Mouse (Mus musculus): Measurements from ENCODE around the gene Gfod1. TPM values are rescaled to one million over a fixed set of nuclear protein-coding genes. Genes with fewer than 3 reads are reported as not detected.

The Gfod1 gene
- polyA plus RNA-seq, 2 experiments: 1.6 to 2.8 TPM

DNA sequence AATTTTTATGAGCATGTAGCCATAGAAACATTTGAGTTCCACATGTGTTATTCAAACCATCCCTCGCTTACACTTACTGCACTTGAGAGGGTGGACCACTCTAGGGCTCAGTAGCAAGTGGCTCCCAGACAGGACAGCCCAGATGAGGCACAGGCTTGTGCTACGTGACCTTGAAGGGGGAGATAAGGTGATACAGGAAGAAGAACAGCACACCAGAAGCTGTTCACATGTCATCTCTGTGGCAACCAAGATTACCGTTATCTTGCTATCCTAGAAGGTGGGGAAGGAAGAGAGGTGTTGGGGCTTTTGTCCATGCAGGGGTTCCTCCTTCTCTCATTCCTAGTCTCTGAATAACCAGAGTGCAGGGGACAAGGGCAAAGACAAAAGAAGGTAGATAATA, 74.2 kb downstream of the Gfod1 start:
- Histone ChIP-seq H3K27me3 (ENCODE audit: control insufficient read depth, insufficient read depth, low read length) (no peaks in the 10 kb centered on the region), H3K4me3 (replicated peaks; ENCODE audit: low read length) (no peak overlapping the region), H3K9me3 (ENCODE audit: control insufficient read depth, low read length) (no peaks in the 10 kb centered on the region), H3K9ac (ENCODE audit: low read depth, low read length, severe bottlenecking) (no peak overlapping the region), H3K4me2 (replicated peaks; ENCODE audit: low read depth, low read length, severe bottlenecking) (no peak overlapping the region), H3K27ac (replicated peaks; ENCODE audit: low read depth, low read length) (0 out of 2 replicates have a peak overlapping the region, but pooled peaks have one; percentile 0), H3K4me1 (ENCODE audit: control insufficient read depth, insufficient read depth, low read length) (peaks cover 40% of the 10 kb centered on the region), H3K36me3 (ENCODE audit: control insufficient read depth, insufficient read depth, low read length) (no peaks in the 10 kb centered on the region)
- ATAC-seq (ENCODE audit: low FRiP score, low read depth) (no peak), DNase-seq (ENCODE audit: low spot score) (no peak)
- no peak for TF ChIP-seq POLR2A (IDR thresholded peaks at IDR 0.05; ENCODE audit: borderline replicate concordance, extremely low read depth, insufficient read depth, insufficient read length)
- WGBS: 75% methylated on average over 3 of the region's 3 CpGs

DNA sequence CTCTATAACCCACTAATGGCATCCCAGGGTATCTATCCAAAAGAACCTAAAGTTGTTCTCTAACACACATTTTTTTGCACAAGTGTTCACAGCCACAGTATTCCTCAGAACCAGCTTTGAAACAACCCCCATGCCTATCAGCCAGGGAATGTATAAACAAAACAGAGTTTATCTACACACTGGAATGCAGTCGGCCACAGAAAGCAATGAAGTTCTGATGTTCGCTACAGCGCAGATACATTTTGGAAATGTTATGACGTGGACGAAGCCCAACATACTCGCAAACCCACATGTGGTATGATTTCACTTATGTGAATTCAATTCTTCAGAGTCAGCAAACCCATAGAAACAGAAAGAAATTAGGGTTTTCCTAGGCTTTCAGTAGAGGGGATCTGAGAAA, 75.8 kb downstream of the Gfod1 start:
- H3K36me3 ChIP-seq (ENCODE audit: control insufficient read depth, insufficient read depth, low read length): no peaks in the 10 kb centered on the region
- DNase-seq (ENCODE audit: low spot score) (peak; percentile 33), ATAC-seq (ENCODE audit: low FRiP score, low read depth) (no peak)
- H3K9ac ChIP-seq (ENCODE audit: low read depth, low read length, severe bottlenecking): no peak overlapping the region
- H3K4me2 ChIP-seq (replicated peaks; ENCODE audit: low read depth, low read length, severe bottlenecking): no peak overlapping the region
- no peaks in the 10 kb centered on the region for H3K9me3 ChIP-seq (ENCODE audit: control insufficient read depth, low read length)
- WGBS: 62% methylated on average over 6 of the region's 6 CpGs
- no peak overlapping the region for H3K4me3 ChIP-seq (replicated peaks; ENCODE audit: low read length)
- no peaks in the 10 kb centered on the region for H3K27me3 ChIP-seq (ENCODE audit: control insufficient read depth, insufficient read depth, low read length)
- H3K4me1 ChIP-seq (ENCODE audit: control insufficient read depth, insufficient read depth, low read length): peaks cover 37% of the 10 kb centered on the region
- H3K27ac ChIP-seq (replicated peaks; ENCODE audit: low read depth, low read length): no peak overlapping the region
- TF ChIP-seq POLR2A (IDR thresholded peaks at IDR 0.05; ENCODE audit: borderline replicate concordance, extremely low read depth, insufficient read depth, insufficient read length): no peak

GRCm38 (mm10) chr13:43226041-43226440, 77.9 kb downstream of the Gfod1 start:
- no peak overlapping the region for H3K4me2 ChIP-seq (replicated peaks; ENCODE audit: low read depth, low read length, severe bottlenecking)
- ATAC-seq (ENCODE audit: low FRiP score, low read depth): no peak
- no peak for TF ChIP-seq POLR2A (IDR thresholded peaks at IDR 0.05; ENCODE audit: borderline replicate concordance, extremely low read depth, insufficient read depth, insufficient read length)
- no peaks in the 10 kb centered on the region for H3K9me3 ChIP-seq (ENCODE audit: control insufficient read depth, low read length)
- 75% methylated on average over 10 of the region's 10 CpGs for WGBS
- H3K27ac ChIP-seq (replicated peaks; ENCODE audit: low read depth, low read length): no peak overlapping the region
- H3K4me1 ChIP-seq (ENCODE audit: control insufficient read depth, insufficient read depth, low read length): peaks cover 18% of the 10 kb centered on the region
- no peak overlapping the region for H3K4me3 ChIP-seq (replicated peaks; ENCODE audit: low read length)
- no peak overlapping the region for H3K9ac ChIP-seq (ENCODE audit: low read depth, low read length, severe bottlenecking)
- DNase-seq (ENCODE audit: low spot score): no peak
- no peaks in the 10 kb centered on the region for H3K27me3 ChIP-seq (ENCODE audit: control insufficient read depth, insufficient read depth, low read length)
- no peaks in the 10 kb centered on the region for H3K36me3 ChIP-seq (ENCODE audit: control insufficient read depth, insufficient read depth, low read length)

- ATAC-seq (ENCODE audit: low FRiP score, low read depth): no peak
- no peaks in the 10 kb centered on the region for H3K36me3 ChIP-seq (ENCODE audit: control insufficient read depth, insufficient read depth, low read length)
- TF ChIP-seq POLR2A (IDR thresholded peaks at IDR 0.05; ENCODE audit: borderline replicate concordance, extremely low read depth, insufficient read depth, insufficient read length): no peak
- no peak overlapping the region for H3K4me2 ChIP-seq (replicated peaks; ENCODE audit: low read depth, low read length, severe bottlenecking)
- no peak overlapping the region for H3K9ac ChIP-seq (ENCODE audit: low read depth, low read length, severe bottlenecking)
- no peak overlapping the region for H3K27ac ChIP-seq (replicated peaks; ENCODE audit: low read depth, low read length)
- H3K27me3 ChIP-seq (ENCODE audit: control insufficient read depth, insufficient read depth, low read length): no peaks in the 10 kb centered on the region
- no peak for DNase-seq (ENCODE audit: low spot score)
- peaks cover 15% of the 10 kb centered on the region for H3K4me1 ChIP-seq (ENCODE audit: control insufficient read depth, insufficient read depth, low read length)
- no peaks in the 10 kb centered on the region for H3K9me3 ChIP-seq (ENCODE audit: control insufficient read depth, low read length)
- H3K4me3 ChIP-seq (replicated peaks; ENCODE audit: low read length): no peak overlapping the region
- WGBS: 78% methylated on average over 5 of the region's 5 CpGs
Observed at GRCm38 (mm10) chr13:43225161-43225560, 78.8 kb downstream of the Gfod1 start.

GRCm38 (mm10) chr13:43222084-43222483, 81.9 kb downstream of the Gfod1 start:
- TF ChIP-seq POLR2A (IDR thresholded peaks at IDR 0.05; ENCODE audit: borderline replicate concordance, extremely low read depth, insufficient read depth, insufficient read length): no peak
- no peak overlapping the region for H3K27ac ChIP-seq (replicated peaks; ENCODE audit: low read depth, low read length)
- no peaks in the 10 kb centered on the region for H3K9me3 ChIP-seq (ENCODE audit: control insufficient read depth, low read length)
- no peaks in the 10 kb centered on the region for H3K36me3 ChIP-seq (ENCODE audit: control insufficient read depth, insufficient read depth, low read length)
- peaks cover 14% of the 10 kb centered on the region for H3K4me1 ChIP-seq (ENCODE audit: control insufficient read depth, insufficient read depth, low read length)
- H3K4me3 ChIP-seq (replicated peaks; ENCODE audit: low read length): no peak overlapping the region
- no peaks in the 10 kb centered on the region for H3K27me3 ChIP-seq (ENCODE audit: control insufficient read depth, insufficient read depth, low read length)
- DNase-seq (ENCODE audit: low spot score) (no peak), ATAC-seq (ENCODE audit: low FRiP score, low read depth) (no peak)
- H3K4me2 ChIP-seq (replicated peaks; ENCODE audit: low read depth, low read length, severe bottlenecking): no peak overlapping the region
- no peak overlapping the region for H3K9ac ChIP-seq (ENCODE audit: low read depth, low read length, severe bottlenecking)
- WGBS: 71% methylated on average over 1 of the region's 1 CpGs

GRCm38 (mm10) chr13:43221290-43221689, 82.7 kb downstream of the Gfod1 start:
- Histone ChIP-seq H3K4me1 (ENCODE audit: control insufficient read depth, insufficient read depth, low read length) (peaks cover 14% of the 10 kb centered on the region), H3K27ac (replicated peaks; ENCODE audit: low read depth, low read length) (no peak overlapping the region), H3K4me2 (replicated peaks; ENCODE audit: low read depth, low read length, severe bottlenecking) (no peak overlapping the region), H3K27me3 (ENCODE audit: control insufficient read depth, insufficient read depth, low read length) (no peaks in the 10 kb centered on the region), H3K4me3 (replicated peaks; ENCODE audit: low read length) (no peak overlapping the region), H3K36me3 (ENCODE audit: control insufficient read depth, insufficient read depth, low read length) (no peaks in the 10 kb centered on the region), H3K9me3 (ENCODE audit: control insufficient read depth, low read length) (no peaks in the 10 kb centered on the region), H3K9ac (ENCODE audit: low read depth, low read length, severe bottlenecking) (no peak overlapping the region)
- TF ChIP-seq POLR2A (IDR thresholded peaks at IDR 0.05; ENCODE audit: borderline replicate concordance, extremely low read depth, insufficient read depth, insufficient read length): no peak
- 88% methylated on average over 6 of the region's 6 CpGs for WGBS
- DNase-seq (ENCODE audit: low spot score) (no peak), ATAC-seq (ENCODE audit: low FRiP score, low read depth) (no peak)

Data from limb, embryonic 14.5 days (tissue).